Mouse (Mus musculus) myocyte (in vitro differentiated cells): ENCODE results near the gene Cers5.
A peak's percentile ranks its signal among the peaks of the same experiment; 100 is the strongest.

Experiments
- POLR2A ChIP-seq: IDR thresholded peaks from one replicate; pipeline ENCODE4 v1.6.1; 2011; ENCODE audit warnings: low read depth, mild to moderate bottlenecking, control low read depth, moderate library complexity; ENCODE audit not compliant: insufficient read length
- REST ChIP-seq: IDR thresholded peaks from one replicate; pipeline ENCODE4 v1.6.1; 2011; ENCODE audit warnings: mild to moderate bottlenecking, control low read depth, moderate library complexity; ENCODE audit not compliant: insufficient read depth, insufficient read length
- TCF12 ChIP-seq: IDR thresholded peaks from one replicate; pipeline ENCODE4 v1.6.1; 2011; ENCODE audit warnings: mild to moderate bottlenecking, control low read depth; ENCODE audit not compliant: poor library complexity, insufficient read depth, severe bottlenecking
- USF1 ChIP-seq: IDR thresholded peaks from one replicate; pipeline ENCODE4 v1.6.1; 2011; ENCODE audit warnings: low read depth, mild to moderate bottlenecking, control low read depth, moderate library complexity

DNA sequence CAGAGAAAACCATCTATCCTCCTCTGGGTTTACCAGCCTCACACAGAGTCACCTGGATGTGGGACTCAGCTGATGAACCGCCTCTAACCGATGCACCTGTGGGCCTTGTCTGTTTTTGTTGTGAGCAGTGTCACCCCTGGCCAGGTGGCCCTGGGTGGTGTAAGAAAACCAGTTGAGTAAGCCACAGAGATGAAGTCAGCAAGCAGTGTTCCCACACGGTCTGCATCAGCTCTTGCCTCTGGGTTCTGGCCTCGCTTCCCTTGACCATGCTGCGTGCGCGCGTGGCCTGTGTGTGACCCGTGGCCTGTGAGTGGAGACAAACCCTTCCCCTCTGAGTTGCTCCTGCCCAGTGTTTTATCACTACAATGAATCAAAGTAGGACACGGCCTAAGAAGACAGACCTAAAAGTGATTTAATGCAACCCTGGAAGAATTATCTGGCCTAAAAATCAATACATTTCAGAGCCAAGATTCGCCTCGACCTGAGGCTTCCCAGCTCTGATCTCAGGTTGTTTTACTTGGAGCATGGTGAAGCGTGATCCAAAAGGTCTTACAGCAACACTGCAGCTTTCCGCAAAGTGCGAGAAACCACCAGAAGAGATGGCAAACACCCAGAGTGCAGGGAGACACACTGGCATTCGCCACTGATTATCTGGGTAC lies 6.1 kb upstream of the Cers5 start:
- TF ChIP-seq REST (no peak), USF1 (no peak), POLR2A (peak; percentile 44), TCF12 (no peak)
